In the genomic region with DNA sequence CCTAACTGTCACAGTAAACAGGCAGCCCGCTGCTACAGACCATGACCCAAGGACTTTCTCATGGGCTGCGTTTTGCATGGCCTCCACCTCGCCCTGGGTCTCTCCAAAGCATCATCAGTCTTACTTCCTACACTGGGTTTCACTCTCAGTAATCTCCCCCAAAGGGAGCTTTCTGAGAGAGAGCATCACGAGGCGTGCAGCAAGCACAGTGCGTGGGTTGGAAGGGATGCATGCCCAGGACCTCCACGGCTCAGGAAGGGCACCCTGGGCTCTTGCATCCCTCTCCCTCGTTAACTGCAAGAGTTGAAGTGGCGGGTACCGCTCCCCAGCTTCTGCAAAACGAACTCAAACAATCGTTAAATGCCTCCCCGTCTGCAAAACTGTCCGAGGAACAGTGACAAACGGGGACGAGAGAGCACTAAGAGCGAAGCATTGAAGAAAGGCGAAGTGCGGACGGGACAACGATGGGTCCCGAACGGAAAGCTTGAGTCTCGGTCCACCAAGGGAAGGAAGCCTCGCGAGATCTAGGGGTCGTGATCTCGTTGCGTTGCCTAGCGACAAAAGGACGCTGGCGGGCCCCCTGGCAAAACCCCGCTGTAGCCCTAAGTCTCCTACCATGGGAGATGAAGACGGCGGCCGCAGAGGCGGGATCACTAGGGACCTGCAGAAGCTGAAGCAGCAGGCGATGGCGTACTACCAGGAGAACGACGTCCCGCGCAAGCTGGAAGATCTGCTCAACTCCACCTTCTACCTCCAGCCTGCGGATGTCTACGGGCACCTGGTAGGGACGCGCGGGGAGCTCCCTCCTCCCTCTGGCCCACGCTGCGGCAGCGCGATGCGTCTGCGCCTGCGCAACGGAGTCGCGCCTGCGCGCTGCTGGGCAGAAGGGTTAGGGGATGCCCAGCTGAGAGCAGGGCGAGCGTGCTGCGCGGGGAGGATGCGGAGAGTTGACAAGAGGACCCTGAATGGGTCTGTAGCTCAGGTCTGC, we compare ENCODE assay signal across 7 mouse cellular contexts. TPM values are rescaled to one million over a fixed set of nuclear protein-coding genes. Genes with fewer than 3 reads are reported as not detected.
DNase-seq lines count a peak whose midpoint lies in the region; ATAC-seq and TF ChIP-seq lines count a peak whose summit lies in the region.

Eno4 (plus strand) TSS at position 585 of the 988 bp plus-strand sequence.
Hspa12a (minus strand) TSS at position 814 of the 988 bp plus-strand sequence.

- peak; percentile 95 for DNase-seq in adrenal gland, postnatal 14 days
- peak; percentile 96 for DNase-seq in embryonic facial prominence, embryonic 10.5 days (ENCODE audit: low spot score)
- DNase-seq in heart, adult 18-20 months, result peak; percentile 95 to 97
- peak; percentile 96 for DNase-seq in kidney, adult 2 months
- DNase-seq in spleen, adult 2 months (ENCODE audit: low read depth in 1 of 2, low spot score in 2 of 2), result peak; percentile 77 to 85

- TF ChIP-seq POLR2A in kidney, adult 2 months (IDR thresholded peaks at IDR 0.05; ENCODE audit: low read depth, low read length), result peak; percentile 89
- peak; percentile 28 for TF ChIP-seq POLR2A in spleen, adult 2 months (IDR thresholded peaks at IDR 0.05; ENCODE audit: low read depth, low read length)

- no peaks in the 10 kb centered on the region for H3K9me3 ChIP-seq in embryonic facial prominence, embryonic 10.5 days
- no peaks in the 10 kb centered on the region for H3K9me3 ChIP-seq in limb, embryonic 12.5 days
- no peaks in the 10 kb centered on the region for H3K9me3 ChIP-seq in midbrain, embryonic 15.5 days

- H3K27ac ChIP-seq in embryonic facial prominence, embryonic 10.5 days (replicated peaks), result peak within 1 kb of the TSS; percentile 92
- H3K27ac ChIP-seq in kidney, adult 2 months (ENCODE audit: insufficient read depth, low read depth, low read length), result no peak within 1 kb of the TSS; the same call in 1 of the 2 replicates
- H3K27ac ChIP-seq in limb, embryonic 12.5 days, result peak within 1 kb of the TSS; percentile 67
- peak within 1 kb of the TSS; percentile 70 for H3K27ac ChIP-seq in midbrain, embryonic 15.5 days
- peak within 1 kb of the TSS; percentile 62 for H3K27ac ChIP-seq in spleen, adult 2 months (ENCODE audit: insufficient read depth, low read length)

- peak within 1 kb of the TSS; percentile 75 for H3K9ac ChIP-seq in limb, embryonic 12.5 days (replicated peaks)
- peak within 1 kb of the TSS; percentile 60 for H3K9ac ChIP-seq in midbrain, embryonic 15.5 days

- H3K27me3 ChIP-seq in embryonic facial prominence, embryonic 10.5 days (replicated peaks; ENCODE audit: low read depth, poor library complexity, severe bottlenecking), result peaks cover 12% of the 10 kb centered on the region
- H3K27me3 ChIP-seq in kidney, adult 2 months (replicated peaks; ENCODE audit: control insufficient read depth, insufficient read depth, low read length), result no peaks in the 10 kb centered on the region
- 0 out of 2 replicates have a peak, but pooled peaks cover 2% of the 10 kb centered on the region for H3K27me3 ChIP-seq in limb, embryonic 12.5 days
- peaks cover 36% of the 10 kb centered on the region for H3K27me3 ChIP-seq in midbrain, embryonic 15.5 days (replicated peaks)
- H3K27me3 ChIP-seq in spleen, adult 2 months (ENCODE audit: control insufficient read depth, insufficient read depth, low read length), result no peaks in the 10 kb centered on the region

- peak; percentile 94 for ATAC-seq in limb, embryonic 12.5 days (ENCODE audit: insufficient number of reproducible peaks, insufficient read depth, low FRiP score, low TSS enrichment, low read depth)
- peak; percentile 98 for ATAC-seq in midbrain, embryonic 15.5 days (replicated peaks)

- H3K4me1 ChIP-seq in embryonic facial prominence, embryonic 10.5 days, result peaks cover 25% of the 10 kb centered on the region
- H3K4me1 ChIP-seq in kidney, adult 2 months (ENCODE audit: control insufficient read depth, insufficient read depth, low read length), result no peaks in the 10 kb centered on the region
- peaks cover 17% of the 10 kb centered on the region for H3K4me1 ChIP-seq in limb, embryonic 12.5 days (replicated peaks)
- peaks cover 13% of the 10 kb centered on the region for H3K4me1 ChIP-seq in midbrain, embryonic 15.5 days
- peaks cover 3% of the 10 kb centered on the region; the same call in 1 of the 2 replicates for H3K4me1 ChIP-seq in spleen, adult 2 months (ENCODE audit: control insufficient read depth, insufficient read depth, insufficient read length)

- H3K4me2 ChIP-seq in limb, embryonic 12.5 days, result peak within 1 kb of the TSS; percentile 85
- peak within 1 kb of the TSS; percentile 97 for H3K4me2 ChIP-seq in midbrain, embryonic 15.5 days

- under 1% methylated on average over 65 of the region's 65 CpGs for WGBS in embryonic facial prominence, embryonic 10.5 days
- WGBS in kidney, adult 2 months, result under 1% methylated on average over 65 of the region's 65 CpGs
- WGBS in limb, embryonic 12.5 days, result under 1% methylated on average over 65 of the region's 65 CpGs
- WGBS in midbrain, embryonic 15.5 days, result under 1% methylated on average over 65 of the region's 65 CpGs
- under 1% methylated on average over 65 of the region's 65 CpGs for WGBS in spleen, adult 2 months

- H3K4me3 ChIP-seq in embryonic facial prominence, embryonic 10.5 days, result peak within 1 kb of the TSS; percentile 79
- peak within 1 kb of the TSS; percentile 71 for H3K4me3 ChIP-seq in kidney, adult 2 months (ENCODE audit: insufficient read depth, low read depth, low read length)
- H3K4me3 ChIP-seq in limb, embryonic 12.5 days (replicated peaks), result peak within 1 kb of the TSS; percentile 54
- peak within 1 kb of the TSS; percentile 83 for H3K4me3 ChIP-seq in midbrain, embryonic 15.5 days
- H3K4me3 ChIP-seq in spleen, adult 2 months (ENCODE audit: extremely low read depth, insufficient read depth, insufficient read length), result peak within 1 kb of the TSS; percentile 81

- H3K36me3 ChIP-seq in embryonic facial prominence, embryonic 10.5 days (replicated peaks), result no peaks in the 10 kb centered on the region
- no peaks in the 10 kb centered on the region for H3K36me3 ChIP-seq in kidney, adult 2 months (ENCODE audit: control insufficient read depth, insufficient read depth, low read length)
- no peaks in the 10 kb centered on the region for H3K36me3 ChIP-seq in limb, embryonic 12.5 days
- H3K36me3 ChIP-seq in midbrain, embryonic 15.5 days (replicated peaks), result no peaks in the 10 kb centered on the region
- H3K36me3 ChIP-seq in spleen, adult 2 months (ENCODE audit: control insufficient read depth, insufficient read depth, low read length), result no peaks in the 10 kb centered on the region

- no peak for TF ChIP-seq CTCF in kidney, adult 2 months (conservative IDR thresholded peaks at IDR 0.05; ENCODE audit: insufficient read depth, insufficient read length, low read depth, low read length)
- no peak for TF ChIP-seq CTCF in spleen, adult 2 months (IDR thresholded peaks at IDR 0.05; ENCODE audit: extremely low read depth, insufficient read depth, insufficient read length, insufficient replicate concordance)

RNA-seq across cellular contexts. Expression of gene Eno4, which starts in this region (rescaled TPM):
- 0.30 and 0.38 TPM in 2 replicates for total RNA-seq in adrenal gland, postnatal 14 days (2021)
- 1.1 TPM in 2 replicates for polyA plus RNA-seq in embryonic facial prominence, embryonic 10.5 days (2016; fragmentation: Nextera tagmentation; extraction: Ambion mirVana)
- total RNA-seq in heart, adult 18-20 months (2021), result under 1 TPM in 1 of 2 experiments, not detected in 1; 0.36 TPM
- polyA plus RNA-seq in kidney, adult 2 months (2012; rRNA removed), result 0.08 and 0.31 TPM in 2 replicates
- 0.46 and 0.90 TPM in 2 replicates for polyA plus RNA-seq in limb, embryonic 12.5 days (2016; fragmentation: Nextera tagmentation; extraction: Ambion mirVana)
- polyA plus RNA-seq in midbrain, embryonic 15.5 days (2015; fragmentation: Nextera tagmentation; extraction: Ambion mirVana), result 1.2 and 1.3 TPM in 2 replicates
- 0.08 TPM in 1 of 2 replicates, not detected in the other for polyA plus RNA-seq in spleen, adult 2 months (2012; rRNA removed)

RNA-seq across cellular contexts. Expression of gene Hspa12a, which starts in this region (rescaled TPM):
- total RNA-seq in adrenal gland, postnatal 14 days (2021), result 60.8 and 61.8 TPM in 2 replicates
- 8.1 TPM in 2 replicates for polyA plus RNA-seq in embryonic facial prominence, embryonic 10.5 days (2016; fragmentation: Nextera tagmentation; extraction: Ambion mirVana)
- total RNA-seq in heart, adult 18-20 months (2021), result 10 to 100 TPM; 15.9 to 19.4 TPM
- polyA plus RNA-seq in kidney, adult 2 months (2012; rRNA removed), result 17.9 and 21.6 TPM in 2 replicates
- 4.8 and 5.1 TPM in 2 replicates for polyA plus RNA-seq in limb, embryonic 12.5 days (2016; fragmentation: Nextera tagmentation; extraction: Ambion mirVana)
- polyA plus RNA-seq in midbrain, embryonic 15.5 days (2015; fragmentation: Nextera tagmentation; extraction: Ambion mirVana), result 52.6 and 53.0 TPM in 2 replicates
- 3.7 TPM in 2 replicates for polyA plus RNA-seq in spleen, adult 2 months (2012; rRNA removed)
